20 mouse cellular contexts compared by ENCODE assay signal in genomic region chr1:179551336-179551735, GRCm38 (mm10). TPM values are rescaled to one million over a fixed set of nuclear protein-coding genes. Genes with fewer than 3 reads are reported as not detected.
DNase-seq lines count a peak whose midpoint lies in the region; ATAC-seq and TF ChIP-seq lines count a peak whose summit lies in the region.
"Had no signal": no experiment of that assay in that cellular context is flagged by ENCODE, and none has a peak within 500 bp of the region (broad histone marks: within the 10 kb centered on the region; RNA-seq: fewer than 3 reads in every experiment).

No protein-coding gene starts in this region.

- peaks cover 24% of the 10 kb centered on the region for H3K4me1 ChIP-seq in heart, adult 2 months (ENCODE audit: control insufficient read depth, insufficient read depth, low read length)
- peaks cover 78% of the 10 kb centered on the region for H3K4me1 ChIP-seq in megakaryocyte, embryonic 14.5 days
- H3K4me1 ChIP-seq in intestine, embryonic 16.5 days (ENCODE audit: control insufficient read depth, insufficient read depth, low read length) = peaks cover 13% of the 10 kb centered on the region; the same call in 1 of the 2 replicates

- no peak overlapping the region for H3K9ac ChIP-seq in heart, adult 2 months (ENCODE audit: low read depth, low read length)
- H3K9ac ChIP-seq in intestine, embryonic 16.5 days (ENCODE audit: low read depth, low read length) = no peak overlapping the region
- H3K9ac ChIP-seq: embryonic facial prominence, embryonic 15.5 days; forebrain, embryonic 15.5 days; limb, embryonic 15.5 days; neural tube, embryonic 15.5 days had no signal

- TF ChIP-seq EP300 in heart, adult 2 months (IDR thresholded peaks at IDR 0.05; ENCODE audit: insufficient read depth, low read depth, low read length) = no peak

- no peaks in the 10 kb centered on the region for H3K27me3 ChIP-seq in heart, adult 2 months (ENCODE audit: control insufficient read depth, insufficient read depth, low read length)
- no peaks in the 10 kb centered on the region for H3K27me3 ChIP-seq in megakaryocyte, embryonic 14.5 days (replicated peaks)
- no peaks in the 10 kb centered on the region for H3K27me3 ChIP-seq in intestine, embryonic 16.5 days (replicated peaks; ENCODE audit: control insufficient read depth, insufficient read depth, low read length)
- H3K27me3 ChIP-seq: embryonic facial prominence, embryonic 15.5 days; forebrain, embryonic 15.5 days; limb, embryonic 15.5 days; neural tube, embryonic 15.5 days had no signal

- H3K27ac ChIP-seq in heart, adult 2 months = peak overlapping the region; percentile 36; the same call in 1 of the 2 replicates
- no peak overlapping the region for H3K27ac ChIP-seq in intestine, embryonic 16.5 days (ENCODE audit: low read length)
- H3K27ac ChIP-seq: embryonic facial prominence, embryonic 15.5 days; forebrain, embryonic 15.5 days; kidney, postnatal 0 days; limb, embryonic 15.5 days; neural tube, embryonic 15.5 days had no signal

- no peak for DNase-seq in heart, adult 2 months
- DNase-seq in heart, postnatal 4 days = no peak
- peak; percentile 68 for DNase-seq in c-Kit-negative CD71-positive TER-119-positive erythroid progenitor cells, embryonic 14.5 days (ENCODE audit: low read depth, low spot score)
- peak; percentile 25 for DNase-seq in liver
- DNase-seq in kidney, postnatal 4 days = no peak
- no peak for DNase-seq in adrenal gland, postnatal 36 days
- DNase-seq: adrenal gland, postnatal 25 days; cerebellum, adult 11 months; gastrocnemius, postnatal 10 days; heart, postnatal 36 days; right cerebral cortex, postnatal 4 days; thymus, adult 2 months had no signal

- no peak overlapping the region for H3K4me2 ChIP-seq in intestine, embryonic 16.5 days (ENCODE audit: low read depth, low read length)
- H3K4me2 ChIP-seq: embryonic facial prominence, embryonic 15.5 days; forebrain, embryonic 15.5 days; heart, embryonic 11.5 days; limb, embryonic 15.5 days; neural tube, embryonic 15.5 days had no signal

- WGBS in heart, adult 2 months = 30% methylated on average over 3 of the region's 3 CpGs
- 85% methylated on average over 3 of the region's 3 CpGs for WGBS in intestine, embryonic 16.5 days

- intact Hi-C loops in heart, adult 2 months (cut with DNase I) = no loop called here

- peaks cover 31% of the 10 kb centered on the region for H3K36me3 ChIP-seq in heart, adult 2 months (ENCODE audit: control insufficient read depth, insufficient read depth, low read length)
- peaks cover 36% of the 10 kb centered on the region for H3K36me3 ChIP-seq in megakaryocyte, embryonic 14.5 days (replicated peaks; ENCODE audit: low read length)
- H3K36me3 ChIP-seq in intestine, embryonic 16.5 days (ENCODE audit: control insufficient read depth, insufficient read depth, low read length) = no peaks in the 10 kb centered on the region
- H3K36me3 ChIP-seq: forebrain, embryonic 15.5 days; limb, embryonic 15.5 days; neural tube, embryonic 15.5 days had no signal

- H3K79me2 ChIP-seq in heart, adult 2 months (replicated peaks; ENCODE audit: control insufficient read depth, insufficient read depth, low read length) = peaks cover 9% of the 10 kb centered on the region

- TF ChIP-seq POLR2A in heart, adult 2 months (IDR thresholded peaks at IDR 0.05; ENCODE audit: insufficient read depth, low read depth, low read length) = no peak

- no peak for TF ChIP-seq CTCF in heart, adult 2 months (IDR thresholded peaks at IDR 0.05)

- H3K4me3 ChIP-seq in heart, adult 2 months = no peak overlapping the region
- H3K4me3 ChIP-seq in megakaryocyte, embryonic 14.5 days (replicated peaks) = peak overlapping the region; percentile 64
- no peak overlapping the region for H3K4me3 ChIP-seq in intestine, embryonic 16.5 days (ENCODE audit: low read length)
- H3K4me3 ChIP-seq: embryonic facial prominence, embryonic 15.5 days; forebrain, embryonic 15.5 days; limb, embryonic 15.5 days; neural tube, embryonic 15.5 days had no signal

- ATAC-seq in intestine, embryonic 16.5 days = no peak
- ATAC-seq: forebrain, embryonic 15.5 days had no signal

- H3K9me3 ChIP-seq in megakaryocyte, embryonic 14.5 days = no peaks in the 10 kb centered on the region
- H3K9me3 ChIP-seq in intestine, embryonic 16.5 days (ENCODE audit: control insufficient read depth, low read length) = no peaks in the 10 kb centered on the region
- H3K9me3 ChIP-seq: embryonic facial prominence, embryonic 15.5 days; forebrain, embryonic 15.5 days; limb, embryonic 15.5 days; neural tube, embryonic 15.5 days had no signal

RNA-seq across cellular contexts. Expression of gene Cnst, which starts 5.2 kb away (rescaled TPM):
- total RNA-seq in heart, adult 2 months (2021) = 10 to 100 TPM; 46.7 to 48.8 TPM
- polyA plus RNA-seq in heart, adult 2 months (2012; rRNA removed) = 23.4 and 45.9 TPM in 2 replicates
- total RNA-seq in heart, postnatal 4 days (2021) = 10 to 100 TPM; 31.6 to 31.8 TPM
- 4.7 and 7.3 TPM in 2 replicates for polyA plus RNA-seq in megakaryocyte, embryonic 14.5 days (2012; ENCODE audit: insufficient read depth, low replicate concordance)
- 11.0 and 11.3 TPM in 2 replicates for polyA plus RNA-seq in intestine, embryonic 16.5 days (2015; fragmentation: Nextera tagmentation; extraction: Ambion mirVana)
- total RNA-seq in adrenal gland, postnatal 36 days (2021) = 10 to 100 TPM; 21.1 to 43.6 TPM

RNA-seq across cellular contexts. Expression of gene Tfb2m, which starts 5.3 kb away (rescaled TPM):
- total RNA-seq in heart, adult 2 months (2021) = 10 to 100 TPM; 51.3 to 58.3 TPM
- 19.2 and 33.6 TPM in 2 replicates for polyA plus RNA-seq in heart, adult 2 months (2012; rRNA removed)
- total RNA-seq in heart, postnatal 4 days (2021) = 10 to 100 TPM; 23.0 to 25.1 TPM
- 5.7 and 6.8 TPM in 2 replicates for polyA plus RNA-seq in megakaryocyte, embryonic 14.5 days (2012; ENCODE audit: insufficient read depth, low replicate concordance)
- polyA plus RNA-seq in intestine, embryonic 16.5 days (2015; fragmentation: Nextera tagmentation; extraction: Ambion mirVana) = 26.3 and 31.5 TPM in 2 replicates
- 10 to 100 TPM; 49.4 to 55.0 TPM for total RNA-seq in adrenal gland, postnatal 36 days (2021)

RNA-seq across cellular contexts. Expression of gene Smyd3, which starts 33.5 kb away (rescaled TPM):
- 1 to 10 TPM; 7.6 to 8.1 TPM for total RNA-seq in heart, adult 2 months (2021)
- 2.7 and 4.2 TPM in 2 replicates for polyA plus RNA-seq in heart, adult 2 months (2012; rRNA removed)
- 1 to 10 TPM; 8.0 to 8.4 TPM for total RNA-seq in heart, postnatal 4 days (2021)
- polyA plus RNA-seq in megakaryocyte, embryonic 14.5 days (2012; ENCODE audit: insufficient read depth, low replicate concordance) = 2.4 TPM in 1 of 2 replicates, not detected in the other
- polyA plus RNA-seq in intestine, embryonic 16.5 days (2015; fragmentation: Nextera tagmentation; extraction: Ambion mirVana) = 16.1 and 16.7 TPM in 2 replicates
- 1 to 10 TPM; 5.1 to 7.7 TPM for total RNA-seq in adrenal gland, postnatal 36 days (2021)

Comparison
In these comparisons a context has a peak if more than half of its experiments do, and no peak if none do; other contexts are left out.
1. DNase-seq: peak in c-Kit-negative CD71-positive TER-119-positive erythroid progenitor cells, embryonic 14.5 days (single experiment) and liver (single experiment); none in heart, adult 2 months (0 of 2), heart, postnatal 4 days (single experiment), kidney, postnatal 4 days (0 of 2) and adrenal gland, postnatal 36 days (0 of 2).